Mouse (Mus musculus) heart, postnatal 4 days (tissue): Measurements from ENCODE around the gene Tnrc6c. TPM values are rescaled to one million over a fixed set of nuclear protein-coding genes. Genes with fewer than 3 reads are reported as not detected.

Experiments
- DNase-seq: peaks from one replicate; pipeline ENCODE4 v3.0.0; 2021
- total RNA-seq, 2 experiments: library from RNA; stranded (reverse); gene quantifications; 2 replicates each; pipeline ENCODE4 v1.2.3; 2021

Gene Tnrc6c
- total RNA-seq, 2 experiments from 2014 or later, result 25.4 to 27.4 TPM

GRCm38 (mm10) chr11:117677111-117677510 lies 23.0 kb downstream of the Tnrc6c start:
- no peak for DNase-seq

GRCm38 (mm10) chr11:117677594-117677993 lies 23.5 kb downstream of the Tnrc6c start:
- no peak for DNase-seq

GRCm38 (mm10) chr11:117678155-117678554 lies 24.1 kb downstream of the Tnrc6c start:
- no peak for DNase-seq

GRCm38 (mm10) chr11:117678740-117679139 lies 24.7 kb downstream of the Tnrc6c start:
- DNase-seq, result no peak

- DNase-seq, result no peak
Observed at GRCm38 (mm10) chr11:117684640-117685039, 30.6 kb downstream of the Tnrc6c start.

GRCm38 (mm10) chr11:117685461-117685860 lies 31.4 kb downstream of the Tnrc6c start:
- no peak for DNase-seq

- DNase-seq, result no peak
Observed at GRCm38 (mm10) chr11:117686021-117686420, 31.9 kb downstream of the Tnrc6c start.

GRCm38 (mm10) chr11:117688603-117689002 lies 34.5 kb downstream of the Tnrc6c start:
- DNase-seq, result no peak

GRCm38 (mm10) chr11:117691311-117691710 lies 37.2 kb downstream of the Tnrc6c start:
- no peak for DNase-seq

GRCm38 (mm10) chr11:117694050-117694449 lies 40.0 kb downstream of the Tnrc6c start:
- DNase-seq, result no peak

- no peak for DNase-seq
Observed at GRCm38 (mm10) chr11:117696585-117696984, 42.5 kb downstream of the Tnrc6c start.

GRCm38 (mm10) chr11:117700871-117701270 lies 46.8 kb downstream of the Tnrc6c start:
- DNase-seq, result no peak

GRCm38 (mm10) chr11:117706267-117706666 lies 52.2 kb downstream of the Tnrc6c start:
- DNase-seq, result no peak

- no peak for DNase-seq
Observed at GRCm38 (mm10) chr11:117707238-117707637, 53.1 kb downstream of the Tnrc6c start.

GRCm38 (mm10) chr11:117709308-117709707 lies 55.2 kb downstream of the Tnrc6c start:
- peak; percentile 66 for DNase-seq

GRCm38 (mm10) chr11:117710815-117711294 lies 56.8 kb downstream of the Tnrc6c start:
- DNase-seq, result no peak

- no peak for DNase-seq
Observed at GRCm38 (mm10) chr11:117712065-117712464, 58.0 kb downstream of the Tnrc6c start.

GRCm38 (mm10) chr11:117713375-117713774 lies 59.3 kb downstream of the Tnrc6c start:
- no peak for DNase-seq

- no peak for DNase-seq
Observed at GRCm38 (mm10) chr11:117718838-117719237, 64.7 kb downstream of the Tnrc6c start.

GRCm38 (mm10) chr11:117724604-117725301 lies 70.7 kb downstream of the Tnrc6c start:
- no peak for DNase-seq

- no peak for DNase-seq
Observed at GRCm38 (mm10) chr11:117727031-117727430, 72.9 kb downstream of the Tnrc6c start.

- DNase-seq, result no peak
Observed at GRCm38 (mm10) chr11:117728245-117728644, 74.2 kb downstream of the Tnrc6c start.

GRCm38 (mm10) chr11:117728841-117729240 lies 74.8 kb downstream of the Tnrc6c start:
- peak; percentile 49 for DNase-seq

GRCm38 (mm10) chr11:117729341-117729740 lies 75.3 kb downstream of the Tnrc6c start:
- DNase-seq, result no peak
